Mouse (Mus musculus): ENCODE measurements around the gene 4930402F06Rik. TPM values are rescaled to one million over a fixed set of nuclear protein-coding genes. Genes with fewer than 3 reads are reported as not detected.

4930402F06Rik gene
- polyA plus RNA-seq, 1 experiment from 2014 or later, result not detected

DNA sequence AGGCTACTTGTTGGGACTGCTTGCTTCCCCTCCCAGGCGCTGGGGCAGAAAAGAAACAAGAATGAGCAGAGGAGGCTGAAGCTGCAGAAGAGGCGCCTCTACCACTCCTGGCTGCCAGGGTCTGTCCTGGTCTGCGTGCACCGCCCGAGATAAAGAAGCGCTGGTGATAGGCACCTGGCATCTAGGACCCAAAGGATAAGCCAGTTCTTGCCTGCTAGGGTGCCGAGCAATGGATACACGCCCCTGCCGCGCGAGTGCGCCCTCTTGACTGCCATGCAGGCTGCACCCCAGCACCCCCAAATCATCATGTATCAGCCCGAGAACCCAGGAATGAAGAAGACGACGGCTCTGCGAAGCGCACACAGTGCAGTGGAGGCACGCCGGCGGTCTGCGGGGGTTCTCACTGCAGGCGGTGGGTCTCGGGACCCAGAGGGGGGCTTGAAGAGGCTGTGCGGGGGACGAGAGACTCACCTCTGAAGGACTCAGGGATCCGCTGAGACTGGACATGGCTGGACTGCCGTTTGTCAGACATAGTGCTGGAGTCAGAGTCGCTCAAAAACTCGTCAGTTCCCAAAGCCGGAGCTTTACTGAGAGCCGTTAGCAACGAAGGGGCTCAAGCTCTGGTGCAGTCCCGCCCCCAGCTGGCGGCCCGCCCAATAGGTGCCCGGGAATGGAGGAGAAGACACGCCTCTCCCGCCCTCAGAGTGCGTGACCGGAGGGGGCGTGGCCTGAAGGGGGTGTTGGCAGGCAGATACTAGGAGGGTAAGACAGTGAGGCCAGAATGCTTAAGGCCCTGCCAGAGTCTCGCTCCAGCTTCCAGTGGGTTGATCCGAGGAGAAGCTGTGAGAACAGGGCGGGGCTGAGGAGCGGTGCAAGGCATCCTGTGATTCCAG lies 60.3 kb downstream of the 4930402F06Rik start, which contains the start of gene Stom:
Gene Stom, minus strand, starts transcription at position 589 of the 893 bp plus-strand sequence.
- Histone ChIP-seq H3K27me3 (no peaks in the 10 kb centered on the region), H3K9me3 (no peaks in the 10 kb centered on the region), H3K4me2 (peak within 1 kb of the TSS; percentile 93), H3K27ac (peak within 1 kb of the TSS; percentile 79), H3K36me3 (no peaks in the 10 kb centered on the region), H3K4me1 (peaks cover 19% of the 10 kb centered on the region), H3K4me3 (peak within 1 kb of the TSS; percentile 56), H3K9ac (peak within 1 kb of the TSS; percentile 51)
- under 1% methylated on average over 45 of the region's 45 CpGs for WGBS
- ATAC-seq (ENCODE audit: insufficient number of reproducible peaks, low FRiP score, low TSS enrichment, low read depth), result peak; percentile 98

DNA sequence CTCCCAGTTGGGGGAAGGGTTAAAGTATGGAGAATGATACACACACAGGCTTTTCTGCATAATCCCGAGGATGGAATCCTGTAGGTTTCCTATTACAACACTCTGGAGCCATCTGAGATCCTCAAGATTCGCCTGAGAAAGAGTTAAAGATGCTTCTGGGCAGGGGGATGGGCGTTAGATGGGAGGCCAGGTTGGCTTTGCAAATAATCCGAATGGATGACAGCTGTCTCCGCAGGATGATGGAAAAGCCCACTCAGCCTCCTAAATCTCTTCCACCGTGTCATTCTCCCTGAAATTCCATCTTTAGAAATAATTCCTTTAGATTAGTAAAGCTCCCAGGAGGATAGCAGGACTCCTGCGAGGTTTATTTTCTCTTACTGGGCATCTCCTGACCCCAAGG lies 61.4 kb downstream of the 4930402F06Rik start:
- Histone ChIP-seq H3K27me3 (no peaks in the 10 kb centered on the region), H3K9me3 (no peaks in the 10 kb centered on the region), H3K4me2 (peak overlapping the region; percentile 93), H3K4me3 (peak overlapping the region; percentile 56), H3K4me1 (peaks cover 19% of the 10 kb centered on the region), H3K36me3 (no peaks in the 10 kb centered on the region), H3K9ac (no peak overlapping the region), H3K27ac (no peak overlapping the region)
- ATAC-seq (ENCODE audit: insufficient number of reproducible peaks, low FRiP score, low TSS enrichment, low read depth), result no peak
- 12% methylated on average over 7 of the region's 7 CpGs for WGBS

DNA sequence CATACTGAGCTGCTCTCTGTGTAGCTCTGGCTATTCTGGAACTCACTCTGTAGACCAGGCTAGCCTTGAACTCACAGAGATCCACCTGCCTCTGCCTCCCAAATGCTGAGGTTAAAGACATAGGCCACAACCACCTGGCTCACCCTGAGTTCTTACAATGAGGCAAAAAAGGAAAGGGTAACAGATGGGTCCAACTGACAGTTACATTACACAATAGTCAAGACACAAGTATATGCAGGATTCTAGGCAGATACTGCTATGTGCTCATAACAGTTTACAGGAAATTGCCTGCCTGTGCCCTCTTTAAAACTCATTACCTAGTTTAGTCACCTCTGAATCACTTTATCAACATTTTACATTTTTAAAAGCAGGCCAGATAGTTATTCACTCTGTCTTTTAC lies 63.3 kb downstream of the 4930402F06Rik start:
- no peak overlapping the region for H3K27ac ChIP-seq
- H3K4me3 ChIP-seq, result no peak overlapping the region
- no peaks in the 10 kb centered on the region for H3K36me3 ChIP-seq
- no peak overlapping the region for H3K4me2 ChIP-seq
- no peaks in the 10 kb centered on the region for H3K9me3 ChIP-seq
- H3K27me3 ChIP-seq, result no peaks in the 10 kb centered on the region
- peaks cover 19% of the 10 kb centered on the region for H3K4me1 ChIP-seq
- no peak overlapping the region for H3K9ac ChIP-seq
- ATAC-seq (ENCODE audit: insufficient number of reproducible peaks, low FRiP score, low TSS enrichment, low read depth), result no peak

DNA sequence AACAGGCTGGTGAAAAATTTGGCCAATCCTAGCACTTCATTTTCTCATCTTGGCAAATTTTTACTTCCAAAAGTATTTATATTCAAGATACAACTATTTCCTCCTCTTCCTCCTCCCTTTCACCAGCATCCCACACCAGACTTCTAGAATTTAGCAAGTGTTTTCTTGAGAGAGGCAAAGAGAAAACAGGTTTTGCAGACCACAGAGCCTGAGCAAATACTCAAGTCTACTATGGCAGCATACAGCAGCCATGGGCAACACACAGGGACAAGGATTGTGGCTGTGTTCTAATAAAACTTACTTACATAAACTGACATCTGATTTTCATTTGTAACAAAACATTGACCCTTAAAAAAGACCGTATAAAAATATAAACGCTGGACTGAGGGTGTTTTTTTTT lies 65.8 kb downstream of the 4930402F06Rik start:
- H3K27ac ChIP-seq, result no peak overlapping the region
- H3K4me2 ChIP-seq, result no peak overlapping the region
- H3K36me3 ChIP-seq, result no peaks in the 10 kb centered on the region
- no peak for ATAC-seq (ENCODE audit: insufficient number of reproducible peaks, low FRiP score, low TSS enrichment, low read depth)
- no peaks in the 10 kb centered on the region for H3K27me3 ChIP-seq
- 35% methylated on average over 2 of the region's 2 CpGs for WGBS
- H3K9ac ChIP-seq, result no peak overlapping the region
- H3K4me1 ChIP-seq, result peaks cover 9% of the 10 kb centered on the region
- no peaks in the 10 kb centered on the region for H3K9me3 ChIP-seq
- no peak overlapping the region for H3K4me3 ChIP-seq

DNA sequence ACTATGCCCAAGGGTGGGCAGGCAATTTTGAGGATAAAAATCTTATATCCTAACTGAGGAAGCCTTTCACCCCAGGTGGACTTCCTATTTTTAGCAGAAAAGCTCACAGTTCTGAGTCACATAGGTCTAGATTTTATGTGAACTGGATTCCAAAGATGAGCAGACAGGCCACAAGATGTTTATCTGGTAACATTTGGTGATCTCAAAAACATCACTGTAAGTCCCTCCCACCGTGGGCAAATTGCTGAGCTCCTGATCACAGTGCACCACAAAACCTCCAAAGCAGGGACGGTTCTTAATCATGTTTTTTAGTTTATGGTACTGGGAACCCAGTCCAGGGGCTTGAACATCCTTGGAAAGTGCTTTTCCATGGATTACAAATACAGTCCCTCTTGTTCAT lies 67.9 kb downstream of the 4930402F06Rik start:
- no peak overlapping the region for H3K9ac ChIP-seq
- H3K27ac ChIP-seq, result no peak overlapping the region

DNA sequence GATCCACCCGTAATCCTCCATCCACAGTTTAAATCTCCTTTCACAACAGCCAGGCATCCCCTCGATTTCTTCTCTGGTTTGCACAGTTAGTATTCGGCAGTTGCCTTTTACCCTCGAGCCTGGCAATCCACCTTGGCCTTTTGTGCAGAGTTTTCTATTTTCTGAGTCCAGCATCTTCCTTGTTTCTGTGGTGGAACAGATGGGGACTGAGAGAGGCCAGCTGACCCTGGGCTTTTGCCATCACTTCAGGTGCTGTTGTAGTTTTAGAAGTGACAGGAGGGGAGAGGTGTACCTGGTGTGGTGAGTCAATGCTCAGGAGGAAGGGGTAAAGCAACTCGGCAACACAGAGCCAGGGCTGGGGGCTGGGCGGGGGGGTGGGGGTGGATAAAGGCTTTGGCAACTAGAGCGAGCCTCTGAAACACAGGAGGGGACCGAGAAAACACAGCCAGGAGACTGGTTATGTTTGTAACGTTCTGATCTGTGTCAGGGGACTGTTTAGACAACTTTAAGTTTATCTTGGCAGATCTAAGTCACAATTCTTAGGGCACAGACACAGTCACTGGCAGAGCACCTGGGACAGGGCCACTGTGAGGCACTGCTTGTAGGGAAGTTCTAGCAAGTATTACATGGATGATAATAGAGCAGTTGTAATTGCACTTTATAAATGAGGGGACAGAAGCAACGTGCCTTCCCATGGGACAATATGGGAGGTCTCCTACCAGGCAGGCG lies 68.7 kb downstream of the 4930402F06Rik start:
- no peaks in the 10 kb centered on the region for H3K4me1 ChIP-seq
- H3K9ac ChIP-seq, result no peak overlapping the region
- H3K4me2 ChIP-seq, result no peak overlapping the region
- 45% methylated on average over 11 of the region's 11 CpGs for WGBS
- no peaks in the 10 kb centered on the region for H3K9me3 ChIP-seq
- no peak for ATAC-seq (ENCODE audit: insufficient number of reproducible peaks, low FRiP score, low TSS enrichment, low read depth)
- H3K4me3 ChIP-seq, result no peak overlapping the region
- H3K27me3 ChIP-seq, result no peaks in the 10 kb centered on the region
- H3K36me3 ChIP-seq, result no peaks in the 10 kb centered on the region
- no peak overlapping the region for H3K27ac ChIP-seq

More for the DNA sequence above, 67.9 kb downstream of the 4930402F06Rik start:
- no peaks in the 10 kb centered on the region for H3K27me3 ChIP-seq
- no peak overlapping the region for H3K4me3 ChIP-seq
- ATAC-seq (ENCODE audit: insufficient number of reproducible peaks, low FRiP score, low TSS enrichment, low read depth), result no peak
- H3K4me1 ChIP-seq, result no peaks in the 10 kb centered on the region
- WGBS, result 81% methylated on average over 2 of the region's 2 CpGs
- H3K9me3 ChIP-seq, result no peaks in the 10 kb centered on the region
- H3K4me2 ChIP-seq, result no peak overlapping the region
- no peaks in the 10 kb centered on the region for H3K36me3 ChIP-seq

DNA sequence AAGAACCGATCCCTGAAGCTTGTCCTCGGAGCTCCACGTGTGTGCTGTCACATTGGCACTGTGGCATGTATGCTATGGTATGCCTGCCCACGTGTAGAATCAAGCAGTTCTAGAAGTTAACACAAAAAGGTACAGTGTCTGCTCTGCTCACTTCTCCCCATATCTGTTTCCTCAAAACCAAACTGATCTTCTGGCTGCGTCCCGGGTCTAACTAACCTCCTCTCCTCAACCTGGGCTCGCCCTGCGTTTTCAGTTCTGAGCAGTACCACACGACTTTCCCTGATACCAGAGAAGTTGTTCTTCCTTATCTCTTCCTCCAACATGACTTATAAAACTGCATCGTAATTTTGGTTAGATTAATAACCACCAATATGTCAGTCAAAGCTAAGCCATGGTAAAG lies 69.4 kb downstream of the 4930402F06Rik start:
- Histone ChIP-seq H3K4me2 (no peak overlapping the region), H3K27me3 (no peaks in the 10 kb centered on the region), H3K4me1 (0 out of 2 replicates have a peak, but pooled peaks cover 4% of the 10 kb centered on the region), H3K27ac (no peak overlapping the region), H3K36me3 (no peaks in the 10 kb centered on the region), H3K9ac (no peak overlapping the region), H3K4me3 (no peak overlapping the region), H3K9me3 (no peaks in the 10 kb centered on the region)
- ATAC-seq (ENCODE audit: insufficient number of reproducible peaks, low FRiP score, low TSS enrichment, low read depth), result no peak
- 66% methylated on average over 10 of the region's 10 CpGs for WGBS

DNA sequence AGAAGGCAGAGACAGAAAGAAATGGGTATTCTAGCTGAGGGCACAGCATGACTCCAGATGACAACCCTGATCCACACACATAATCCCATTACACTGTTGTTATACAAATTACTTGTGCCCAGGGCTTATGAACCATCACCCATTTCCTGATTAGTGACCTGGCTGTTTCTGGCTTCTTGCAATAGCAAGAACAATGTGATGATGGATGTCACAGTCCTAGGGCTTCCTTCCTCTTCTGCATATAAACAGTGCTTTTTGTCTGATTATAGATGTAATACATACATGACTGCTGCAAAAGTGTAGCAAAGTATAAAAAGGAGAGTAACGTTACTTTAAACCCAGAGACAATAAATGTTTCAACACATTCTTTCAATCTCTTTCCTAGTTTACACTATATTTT lies 70.0 kb downstream of the 4930402F06Rik start:
- 0 out of 2 replicates have a peak, but pooled peaks cover 9% of the 10 kb centered on the region for H3K4me1 ChIP-seq
- H3K9ac ChIP-seq, result no peak overlapping the region
- no peaks in the 10 kb centered on the region for H3K27me3 ChIP-seq
- H3K27ac ChIP-seq, result no peak overlapping the region
- H3K4me3 ChIP-seq, result no peak overlapping the region
- 36% methylated on average over 1 of the region's 1 CpGs for WGBS
- no peaks in the 10 kb centered on the region for H3K9me3 ChIP-seq
- H3K4me2 ChIP-seq, result no peak overlapping the region
- ATAC-seq (ENCODE audit: insufficient number of reproducible peaks, low FRiP score, low TSS enrichment, low read depth), result no peak
- H3K36me3 ChIP-seq, result no peaks in the 10 kb centered on the region

DNA sequence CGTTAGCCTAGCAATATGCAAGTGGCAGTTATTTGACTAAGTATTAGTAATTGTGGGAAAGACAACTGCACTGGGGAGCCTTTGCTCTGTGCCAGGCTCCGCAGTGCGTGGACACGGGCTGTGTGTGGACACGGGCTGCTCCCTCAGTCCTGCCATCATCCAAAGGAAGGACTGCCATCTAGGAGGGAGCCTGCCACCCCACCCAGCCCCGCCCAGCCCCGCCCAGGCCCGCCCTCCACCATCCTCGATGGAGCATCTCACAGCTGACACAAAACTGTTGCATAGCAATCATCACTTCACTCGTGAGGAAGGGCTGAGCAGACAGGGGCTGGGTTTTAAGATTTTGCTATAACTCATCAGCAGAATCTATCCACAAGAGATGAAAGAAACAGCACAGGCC lies 71.0 kb downstream of the 4930402F06Rik start:
- WGBS, result 68% methylated on average over 10 of the region's 10 CpGs
- H3K4me1 ChIP-seq, result 0 out of 2 replicates have a peak, but pooled peaks cover 9% of the 10 kb centered on the region
- ATAC-seq (ENCODE audit: insufficient number of reproducible peaks, low FRiP score, low TSS enrichment, low read depth), result no peak
- no peaks in the 10 kb centered on the region for H3K27me3 ChIP-seq
- no peak overlapping the region for H3K9ac ChIP-seq
- no peak overlapping the region for H3K4me3 ChIP-seq
- no peak overlapping the region for H3K27ac ChIP-seq
- no peaks in the 10 kb centered on the region for H3K9me3 ChIP-seq
- no peaks in the 10 kb centered on the region for H3K36me3 ChIP-seq
- H3K4me2 ChIP-seq, result no peak overlapping the region

Other genes starting within 250 kb of the 4930402F06Rik start
- gene Rab14, start 196.1 kb downstream of the 4930402F06Rik start, polyA plus RNA-seq (2015; fragmentation: Nextera tagmentation; extraction: Ambion mirVana), result 341 and 342 TPM in 2 replicates
- 288 and 360 TPM in 2 replicates for gene Gsn, start 140.8 kb downstream of the 4930402F06Rik start, polyA plus RNA-seq (2015; fragmentation: Nextera tagmentation; extraction: Ambion mirVana)
- 22.2 and 25.7 TPM in 2 replicates for gene Stom, start 60.2 kb downstream of the 4930402F06Rik start, polyA plus RNA-seq (2015; fragmentation: Nextera tagmentation; extraction: Ambion mirVana)
- not detected in 2 replicates for gene 4930568D16Rik, start 29.4 kb downstream of the 4930402F06Rik start, polyA plus RNA-seq (2015; fragmentation: Nextera tagmentation; extraction: Ambion mirVana)
- gene Ggta1, start 66.1 kb upstream of the 4930402F06Rik start, polyA plus RNA-seq (2015; fragmentation: Nextera tagmentation; extraction: Ambion mirVana), result 34.2 and 37.5 TPM in 2 replicates
- 57.8 and 60.6 TPM in 2 replicates for gene Dab2ip, start 161.1 kb upstream of the 4930402F06Rik start, polyA plus RNA-seq (2015; fragmentation: Nextera tagmentation; extraction: Ambion mirVana)

Measured in limb, embryonic 15.5 days (tissue).